Mouse (Mus musculus) limb, embryonic 12.5 days (tissue): Measurements from ENCODE around the gene Tha1. TPM values are rescaled to one million over a fixed set of nuclear protein-coding genes. Genes with fewer than 3 reads are reported as not detected.
"Not testable (repeated sequence)": the region's sequence is repeated elsewhere in the genome, so short reads cannot be mapped to it uniquely, and the experiment has no call there.

Source experiments
- ATAC-seq: fragments of 200-750 bp; cut with Nextera tagmentation; 2 replicates; pipeline ENCODE4 v1.8.0; 2017; ENCODE audit warnings: low read depth, moderate TSS enrichment; ENCODE audit not compliant: insufficient number of reproducible peaks, insufficient read depth, low FRiP score, low TSS enrichment
- H3K27ac ChIP-seq: fragments of 300-500 bp; sonication (generic); 2 replicates; pipeline ENCODE4 v1.5.1; 2016; ENCODE audit warnings: mild to moderate bottlenecking, moderate library complexity
- H3K27me3 ChIP-seq: fragments of 300-500 bp; sonication (generic); 2 replicates; pipeline ENCODE4 v1.6.1; 2016; ENCODE audit warnings: mild to moderate bottlenecking, moderate library complexity
- H3K36me3 ChIP-seq: fragments of 300-500 bp; sonication (generic); 2 replicates; pipeline ENCODE4 v1.6.1; 2016; ENCODE audit warnings: mild to moderate bottlenecking, moderate library complexity
- H3K4me1 ChIP-seq: fragments of 300-500 bp; sonication (generic); replicated peaks from 2 replicates; pipeline ENCODE4 v1.6.1; 2016
- H3K4me2 ChIP-seq: fragments of 300-500 bp; sonication (generic); 2 replicates; pipeline ENCODE4 v1.6.1; 2016; ENCODE audit warnings: mild to moderate bottlenecking, moderate library complexity
- H3K4me3 ChIP-seq: fragments of 300-500 bp; sonication (generic); replicated peaks from 2 replicates; pipeline ENCODE4 v1.5.1; 2016; ENCODE audit warnings: mild to moderate bottlenecking
- H3K9ac ChIP-seq: fragments of 300-500 bp; sonication (generic); replicated peaks from 2 replicates; pipeline ENCODE4 v1.6.1; 2016; ENCODE audit warnings: mild to moderate bottlenecking, moderate library complexity
- H3K9me3 ChIP-seq: fragments of 300-500 bp; sonication (generic); 2 replicates; pipeline ENCODE4 v1.6.1; 2016; ENCODE audit warnings: mild to moderate bottlenecking, moderate library complexity
- WGBS: fragments of 180-500 bp; shearing (Covaris S2); methylation state at CpG from one replicate; pipeline ENCODE4 v1.1.7; 2016; 5-methylcytosine and 5-hydroxymethylcytosine counted together
- polyA plus RNA-seq: library from polyadenylated mRNA; unstranded; fragments of >200 nt; fragmentation: Nextera tagmentation; extraction: Ambion mirVana; gene quantifications from 2 replicates; pipeline ENCODE4 v1.2.1, GENCODE M21; 2016

Tha1 gene
- polyA plus RNA-seq, 1 experiment from 2014 or later: 1.9 TPM

GRCm38 (mm10) chr11:117833509-117833908, 39.8 kb downstream of the Tha1 start:
- H3K9me3 ChIP-seq, H3K36me3 ChIP-seq, H3K27me3 ChIP-seq, H3K27ac ChIP-seq, H3K4me3 ChIP-seq, ATAC-seq, H3K9ac ChIP-seq, H3K4me2 ChIP-seq: not testable (repeated sequence)
- peaks cover 22% of the 10 kb centered on the region for H3K4me1 ChIP-seq
- 72% methylated on average over 6 of the region's 6 CpGs for WGBS

GRCm38 (mm10) chr11:117832086-117832969, 41.0 kb downstream of the Tha1 start:
- Histone ChIP-seq H3K27me3 (no peaks in the 10 kb centered on the region), H3K36me3 (no peaks in the 10 kb centered on the region), H3K4me3 (peak overlapping the region; percentile 27), H3K9ac (no peak overlapping the region), H3K4me2 (peak overlapping the region; percentile 50), H3K4me1 (peaks cover 30% of the 10 kb centered on the region), H3K27ac (no peak overlapping the region), H3K9me3 (no peaks in the 10 kb centered on the region)
- WGBS: 17% methylated on average over 28 of the region's 28 CpGs
- ATAC-seq: no peak

DNA sequence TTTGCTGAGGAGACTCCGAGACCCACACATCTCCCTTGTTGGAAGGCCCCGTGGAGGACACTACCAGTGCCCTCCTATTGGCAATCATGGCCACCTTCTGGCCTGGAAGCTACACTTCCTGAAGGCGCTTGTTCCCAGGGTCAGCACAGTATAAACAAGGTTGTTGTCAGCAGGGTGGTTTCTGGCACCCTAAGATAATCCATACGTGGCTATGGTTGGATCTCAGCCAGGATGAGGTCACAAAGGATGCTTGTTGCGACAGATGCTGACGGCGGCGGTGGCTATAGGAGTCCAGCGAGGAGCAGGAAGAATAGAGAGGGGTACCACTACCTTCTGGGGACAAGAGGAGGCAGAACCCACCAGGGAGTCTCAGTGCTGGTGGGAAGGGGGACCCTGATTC, 42.9 kb downstream of the Tha1 start:
- H3K36me3 ChIP-seq: no peaks in the 10 kb centered on the region
- H3K4me1 ChIP-seq: peaks cover 41% of the 10 kb centered on the region
- no peaks in the 10 kb centered on the region for H3K27me3 ChIP-seq
- no peak overlapping the region for H3K4me3 ChIP-seq
- no peak overlapping the region for H3K4me2 ChIP-seq
- ATAC-seq: no peak
- H3K9ac ChIP-seq: no peak overlapping the region
- no peaks in the 10 kb centered on the region for H3K9me3 ChIP-seq
- peak overlapping the region; percentile 29; the same call in 1 of the 2 replicates for H3K27ac ChIP-seq
- 85% methylated on average over 9 of the region's 9 CpGs for WGBS

GRCm38 (mm10) chr11:117829671-117830215, 43.5 kb downstream of the Tha1 start:
- H3K4me1 ChIP-seq: peaks cover 45% of the 10 kb centered on the region

GRCm38 (mm10) chr11:117828888-117829604, 44.2 kb downstream of the Tha1 start:
- 59% methylated on average over 9 of the region's 9 CpGs for WGBS
- Histone ChIP-seq H3K4me2 (no peak overlapping the region), H3K27ac (0 out of 2 replicates have a peak overlapping the region, but pooled peaks have one; percentile 41), H3K9me3 (no peaks in the 10 kb centered on the region), H3K27me3 (no peaks in the 10 kb centered on the region), H3K4me1 (peaks cover 50% of the 10 kb centered on the region), H3K9ac (no peak overlapping the region), H3K4me3 (no peak overlapping the region), H3K36me3 (peaks cover under 1% of the 10 kb centered on the region; the same call in 1 of the 2 replicates)
- no peak for ATAC-seq

More at GRCm38 (mm10) chr11:117829671-117830215, 43.5 kb downstream of the Tha1 start:
- WGBS: 76% methylated on average over 2 of the region's 2 CpGs
- H3K27me3 ChIP-seq: no peaks in the 10 kb centered on the region
- H3K4me2 ChIP-seq: no peak overlapping the region
- peak overlapping the region; percentile 29; the same call in 1 of the 2 replicates for H3K27ac ChIP-seq
- no peaks in the 10 kb centered on the region for H3K36me3 ChIP-seq
- no peaks in the 10 kb centered on the region for H3K9me3 ChIP-seq
- H3K4me3 ChIP-seq: no peak overlapping the region
- H3K9ac ChIP-seq: no peak overlapping the region
- ATAC-seq: no peak

DNA sequence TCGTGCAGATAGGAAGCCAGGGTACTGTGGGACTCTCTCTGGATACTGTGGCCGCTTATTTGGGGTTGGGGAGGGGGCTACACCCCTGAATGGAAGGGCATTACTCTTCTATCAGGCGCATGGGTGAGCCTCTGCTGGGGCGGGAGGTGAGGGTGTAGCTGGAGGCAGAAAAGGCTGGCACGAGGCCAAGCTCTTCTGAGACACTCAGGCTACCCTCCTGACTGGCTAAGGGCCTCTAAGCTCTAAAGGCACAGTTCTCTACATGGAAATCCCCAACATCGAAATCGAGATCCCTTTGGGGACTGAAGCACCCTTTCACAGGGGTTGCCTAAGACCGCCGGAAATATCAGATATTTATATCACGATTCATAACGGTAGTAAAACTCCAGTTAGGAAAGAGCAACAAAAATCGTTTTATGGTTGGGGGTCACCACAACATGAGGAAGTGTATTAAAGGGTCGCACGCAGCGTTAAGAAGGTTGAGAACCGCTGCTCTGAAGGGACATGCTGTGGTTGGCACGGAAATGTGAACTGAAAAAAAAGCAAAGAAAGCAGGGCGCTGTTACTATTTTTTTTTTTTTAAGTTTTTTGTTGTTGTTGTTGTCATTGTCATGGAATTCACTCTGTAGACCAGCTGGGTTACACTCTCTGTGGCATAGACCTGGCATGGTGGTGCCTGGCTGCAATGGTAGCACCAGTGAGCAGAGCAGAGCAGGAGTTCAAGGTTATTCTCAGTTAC, 45.0 kb downstream of the Tha1 start:
- no peak for ATAC-seq
- Histone ChIP-seq H3K4me1 (peaks cover 53% of the 10 kb centered on the region), H3K9me3 (no peaks in the 10 kb centered on the region), H3K36me3 (peaks cover 8% of the 10 kb centered on the region; the same call in 1 of the 2 replicates), H3K27me3 (no peaks in the 10 kb centered on the region), H3K4me2 (no peak overlapping the region), H3K9ac (0 out of 2 replicates have a peak overlapping the region, but pooled peaks have one; percentile 24), H3K4me3 (no peak overlapping the region), H3K27ac (peak overlapping the region; percentile 14; the same call in 1 of the 2 replicates)
- 77% methylated on average over 18 of the region's 18 CpGs for WGBS

DNA sequence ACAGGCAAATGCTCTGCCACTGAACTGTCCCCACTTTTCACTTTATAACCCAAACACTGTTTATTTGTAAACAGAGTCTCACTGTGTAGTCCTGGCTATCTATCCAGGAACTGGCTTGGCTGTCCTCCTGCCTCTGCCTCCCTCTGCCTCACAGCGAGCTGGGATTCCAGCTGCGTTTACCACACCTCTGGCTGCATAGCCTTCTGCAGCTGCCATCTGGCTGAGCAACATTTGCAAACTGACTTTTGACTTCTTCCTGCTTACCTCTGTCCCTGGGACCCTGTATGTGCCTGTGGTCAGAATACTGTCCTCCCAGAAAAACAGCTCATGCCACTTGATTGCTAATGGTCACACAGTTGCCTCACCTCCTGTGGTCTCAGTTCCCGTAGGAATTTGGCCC, 45.9 kb downstream of the Tha1 start:
- 0 out of 2 replicates have a peak overlapping the region, but pooled peaks have one; percentile 82 for H3K4me2 ChIP-seq
- H3K27ac ChIP-seq: peak overlapping the region; percentile 97; the same call in 1 of the 2 replicates
- no peaks in the 10 kb centered on the region for H3K27me3 ChIP-seq
- 26% methylated on average over 3 of the region's 3 CpGs for WGBS
- H3K9ac ChIP-seq: no peak overlapping the region
- peaks cover 52% of the 10 kb centered on the region for H3K4me1 ChIP-seq
- H3K9me3 ChIP-seq: no peaks in the 10 kb centered on the region
- no peak overlapping the region for H3K4me3 ChIP-seq
- no peak for ATAC-seq
- H3K36me3 ChIP-seq: peaks cover 17% of the 10 kb centered on the region

DNA sequence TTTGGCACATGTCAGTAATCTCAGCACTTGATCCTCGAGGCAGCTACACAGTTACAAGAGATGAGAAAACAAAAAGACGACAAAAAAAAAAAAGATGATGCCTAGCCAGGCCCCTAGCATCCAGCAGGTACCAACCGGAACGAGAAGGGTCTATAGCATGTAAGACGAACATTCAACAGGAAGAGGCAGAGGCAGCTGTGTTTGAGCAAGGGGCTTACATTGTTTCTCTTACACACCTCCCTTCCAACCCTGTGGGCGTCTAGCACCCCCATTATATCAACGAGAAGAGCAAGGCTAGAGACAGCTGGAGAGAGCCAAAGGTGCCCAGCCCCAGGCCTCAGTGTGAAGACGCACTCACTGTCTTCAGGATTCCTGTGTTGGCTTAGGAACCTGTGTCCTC, 46.4 kb downstream of the Tha1 start:
- H3K27me3 ChIP-seq: no peaks in the 10 kb centered on the region
- peak overlapping the region; percentile 97 for H3K27ac ChIP-seq
- H3K9ac ChIP-seq: 0 out of 2 replicates have a peak overlapping the region, but pooled peaks have one; percentile 65
- peaks cover 22% of the 10 kb centered on the region for H3K36me3 ChIP-seq
- 0 out of 2 replicates have a peak overlapping the region, but pooled peaks have one; percentile 55 for H3K4me3 ChIP-seq
- peak overlapping the region; percentile 82 for H3K4me2 ChIP-seq
- H3K4me1 ChIP-seq: peaks cover 48% of the 10 kb centered on the region
- H3K9me3 ChIP-seq: no peaks in the 10 kb centered on the region
- WGBS: 66% methylated on average over 8 of the region's 8 CpGs
- ATAC-seq: no peak

DNA sequence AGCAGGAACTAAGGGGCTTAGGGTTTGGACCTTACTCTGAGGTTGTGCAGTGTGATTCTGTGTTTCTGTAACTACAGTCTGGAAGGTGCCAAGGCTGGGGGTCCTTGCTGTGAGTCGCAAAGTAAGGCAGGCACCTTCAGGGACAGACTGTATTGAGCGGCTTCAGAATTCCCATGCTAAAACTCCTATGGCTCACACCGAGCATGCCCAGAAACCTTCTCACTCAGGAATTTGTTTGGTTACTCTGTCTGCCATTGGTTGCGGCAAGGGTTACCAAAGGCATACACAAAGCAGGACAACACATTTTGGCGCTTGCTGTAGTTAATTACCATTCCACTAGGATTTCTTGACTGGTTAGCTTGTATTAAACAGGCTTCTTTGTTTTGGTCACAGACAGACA, 47.1 kb downstream of the Tha1 start:
- 4% methylated on average over 5 of the region's 5 CpGs for WGBS
- no peaks in the 10 kb centered on the region for H3K9me3 ChIP-seq
- peak overlapping the region; percentile 65 for H3K9ac ChIP-seq
- H3K36me3 ChIP-seq: peaks cover 29% of the 10 kb centered on the region
- peaks cover 46% of the 10 kb centered on the region for H3K4me1 ChIP-seq
- ATAC-seq: peak; percentile 39; the same call in 1 of the 2 replicates
- H3K27me3 ChIP-seq: no peaks in the 10 kb centered on the region
- peak overlapping the region; percentile 97 for H3K27ac ChIP-seq
- peak overlapping the region; percentile 55 for H3K4me3 ChIP-seq
- H3K4me2 ChIP-seq: peak overlapping the region; percentile 82

DNA sequence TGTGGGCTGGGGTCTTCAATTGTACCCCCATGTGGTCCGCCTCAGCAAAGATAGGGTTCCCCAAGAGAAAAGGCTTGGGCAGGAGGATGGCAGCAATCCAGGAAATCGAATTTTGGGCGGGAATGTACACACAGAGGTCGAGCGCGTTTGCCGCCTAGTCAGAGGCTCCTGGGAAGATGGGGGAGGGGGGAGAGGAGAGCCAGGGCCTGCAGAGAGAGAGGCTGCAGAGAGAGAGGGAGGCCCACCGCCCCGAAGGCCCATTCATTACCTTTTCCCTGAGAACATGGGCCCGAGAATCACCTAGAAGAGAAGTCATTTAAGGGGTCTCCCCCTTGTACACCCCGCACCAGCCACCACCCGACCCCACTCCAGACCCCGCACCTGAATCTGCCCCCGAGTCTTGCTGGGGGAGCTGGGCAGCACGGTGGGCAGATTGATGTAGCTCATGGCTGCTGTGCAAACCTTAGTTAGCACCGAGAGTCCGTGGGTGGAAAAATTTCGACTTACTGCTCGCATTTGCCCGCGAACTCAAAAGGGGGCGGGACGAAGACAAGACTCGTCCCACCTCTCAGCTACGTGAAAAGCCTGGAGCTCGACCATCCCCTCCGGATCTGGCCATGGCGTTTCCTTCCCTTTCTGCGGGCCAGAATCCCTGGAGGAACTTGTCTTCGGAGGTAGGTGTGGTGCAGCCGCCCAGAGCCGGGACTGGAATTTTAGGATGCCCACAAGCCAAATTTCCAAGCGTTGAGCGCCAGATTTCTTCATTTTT, 47.8 kb downstream of the Tha1 start, which contains the start of the genes Afmid and Tk1:
Afmid (plus strand) TSS at position 592 of the 769 bp plus-strand sequence.
Tk1 (minus strand) TSS at position 760 of the 769 bp plus-strand sequence.
- Histone ChIP-seq H3K36me3 (peaks cover 36% of the 10 kb centered on the region), H3K4me2 (peak within 1 kb of the TSS; percentile 82), H3K27ac (peak within 1 kb of the TSS; percentile 97), H3K9me3 (no peaks in the 10 kb centered on the region), H3K4me3 (peak within 1 kb of the TSS; percentile 55), H3K9ac (peak within 1 kb of the TSS; percentile 65), H3K27me3 (no peaks in the 10 kb centered on the region), H3K4me1 (peaks cover 46% of the 10 kb centered on the region)
- WGBS: under 1% methylated on average over 34 of the region's 34 CpGs
- ATAC-seq: peak; percentile 57
